Mouse (Mus musculus) megakaryocyte, embryonic 14.5 days (primary cell): ENCODE data around the gene Sh3rf1. TPM values are rescaled to one million over a fixed set of nuclear protein-coding genes. Genes with fewer than 3 reads are reported as not detected.

Experiments used
- H3K27me3 ChIP-seq: replicated peaks from 2 replicates; pipeline ENCODE3; 2012; ENCODE audit warnings: inconsistent platforms
- H3K36me3 ChIP-seq: replicated peaks from 2 replicates; pipeline ENCODE3; 2012; ENCODE audit warnings: low read length, inconsistent platforms, mixed read lengths
- H3K4me1 ChIP-seq: 2 replicates; pipeline ENCODE4 v1.6.1; 2012; ENCODE audit warnings: inconsistent platforms
- H3K4me3 ChIP-seq: replicated peaks from 2 replicates; pipeline ENCODE3; 2012; ENCODE audit warnings: moderate library complexity, mild to moderate bottlenecking, inconsistent platforms
- H3K9me3 ChIP-seq: 2 replicates; pipeline ENCODE4 v1.6.1; 2012; ENCODE audit warnings: inconsistent platforms
- FLI1 ChIP-seq: IDR thresholded peaks from 2 replicates; pipeline ENCODE4 v1.6.1; 2012; ENCODE audit warnings: low read length, inconsistent platforms, mixed read lengths
- GATA1 ChIP-seq: IDR thresholded peaks from 3 replicates; pipeline ENCODE4 v1.6.1; 2012; ENCODE audit warnings: mixed read lengths, low read length, inconsistent platforms, borderline replicate concordance
- polyA plus RNA-seq: library from polyadenylated mRNA; stranded (reverse); fragments of >175 nt; gene quantifications from 2 replicates; pipeline ENCODE4 v1.2.3, GENCODE M21; 2012; ENCODE audit warnings: low replicate concordance; ENCODE audit not compliant: insufficient read depth

Sh3rf1 gene
- polyA plus RNA-seq, 1 experiment, result 1.3 TPM

- H3K4me3 ChIP-seq, result no peak overlapping the region
- H3K4me1 ChIP-seq, result peaks cover 22% of the 10 kb centered on the region; the same call in 1 of the 2 replicates
- H3K36me3 ChIP-seq, result no peaks in the 10 kb centered on the region
- H3K9me3 ChIP-seq, result peaks cover 5% of the 10 kb centered on the region; the same call in 1 of the 2 replicates
- no peak for TF ChIP-seq FLI1
- TF ChIP-seq GATA1, result no peak
- no peaks in the 10 kb centered on the region for H3K27me3 ChIP-seq
Observed at GRCm38 (mm10) chr8:61270016-61270415, 46.3 kb downstream of the Sh3rf1 start.

GRCm38 (mm10) chr8:61270541-61270940, 46.9 kb downstream of the Sh3rf1 start:
- TF ChIP-seq GATA1 (no peak), FLI1 (no peak)
- Histone ChIP-seq H3K4me1 (peaks cover 19% of the 10 kb centered on the region; the same call in 1 of the 2 replicates), H3K9me3 (peaks cover 5% of the 10 kb centered on the region; the same call in 1 of the 2 replicates), H3K4me3 (no peak overlapping the region), H3K36me3 (no peaks in the 10 kb centered on the region), H3K27me3 (no peaks in the 10 kb centered on the region)

- TF ChIP-seq GATA1, result no peak
- TF ChIP-seq FLI1, result no peak
- H3K9me3 ChIP-seq, result peaks cover 5% of the 10 kb centered on the region; the same call in 1 of the 2 replicates
- no peaks in the 10 kb centered on the region for H3K36me3 ChIP-seq
- H3K27me3 ChIP-seq, result no peaks in the 10 kb centered on the region
- peaks cover 14% of the 10 kb centered on the region for H3K4me1 ChIP-seq
- H3K4me3 ChIP-seq, result no peak overlapping the region
Observed at GRCm38 (mm10) chr8:61270961-61271360, 47.3 kb downstream of the Sh3rf1 start.

GRCm38 (mm10) chr8:61272838-61273237, 49.2 kb downstream of the Sh3rf1 start:
- no peaks in the 10 kb centered on the region for H3K27me3 ChIP-seq
- H3K9me3 ChIP-seq, result peaks cover 5% of the 10 kb centered on the region; the same call in 1 of the 2 replicates
- H3K4me3 ChIP-seq, result no peak overlapping the region
- no peaks in the 10 kb centered on the region for H3K36me3 ChIP-seq
- peaks cover 24% of the 10 kb centered on the region for H3K4me1 ChIP-seq
- TF ChIP-seq FLI1 (no peak), GATA1 (no peak)

- Histone ChIP-seq H3K4me3 (no peak overlapping the region), H3K9me3 (peaks cover 5% of the 10 kb centered on the region), H3K27me3 (no peaks in the 10 kb centered on the region), H3K36me3 (no peaks in the 10 kb centered on the region), H3K4me1 (peaks cover 24% of the 10 kb centered on the region)
- TF ChIP-seq GATA1 (no peak), FLI1 (no peak)
Observed at GRCm38 (mm10) chr8:61273307-61274221, 49.9 kb downstream of the Sh3rf1 start.

- Histone ChIP-seq H3K36me3 (peaks cover 2% of the 10 kb centered on the region), H3K27me3 (no peaks in the 10 kb centered on the region), H3K9me3 (peaks cover 10% of the 10 kb centered on the region), H3K4me3 (no peak overlapping the region), H3K4me1 (peaks cover 24% of the 10 kb centered on the region)
- TF ChIP-seq FLI1 (no peak), GATA1 (no peak)
Observed at GRCm38 (mm10) chr8:61274602-61275462, 51.2 kb downstream of the Sh3rf1 start.

GRCm38 (mm10) chr8:61275463-61276356, 52.0 kb downstream of the Sh3rf1 start:
- H3K4me3 ChIP-seq, result no peak overlapping the region
- peaks cover 24% of the 10 kb centered on the region for H3K4me1 ChIP-seq
- TF ChIP-seq GATA1 (no peak), FLI1 (no peak)
- peaks cover 2% of the 10 kb centered on the region for H3K36me3 ChIP-seq
- no peaks in the 10 kb centered on the region for H3K27me3 ChIP-seq
- H3K9me3 ChIP-seq, result peaks cover 10% of the 10 kb centered on the region

- H3K4me1 ChIP-seq, result peaks cover 25% of the 10 kb centered on the region
Observed at GRCm38 (mm10) chr8:61276397-61276796, 52.7 kb downstream of the Sh3rf1 start.

GRCm38 (mm10) chr8:61279030-61279429, 55.4 kb downstream of the Sh3rf1 start:
- Histone ChIP-seq H3K4me3 (no peak overlapping the region), H3K9me3 (peaks cover 5% of the 10 kb centered on the region; the same call in 1 of the 2 replicates), H3K27me3 (no peaks in the 10 kb centered on the region), H3K4me1 (peaks cover 51% of the 10 kb centered on the region), H3K36me3 (peaks cover 2% of the 10 kb centered on the region)
- TF ChIP-seq GATA1, result no peak

More at GRCm38 (mm10) chr8:61276397-61276796, 52.7 kb downstream of the Sh3rf1 start:
- Histone ChIP-seq H3K9me3 (peaks cover 5% of the 10 kb centered on the region; the same call in 1 of the 2 replicates), H3K4me3 (no peak overlapping the region), H3K36me3 (peaks cover 2% of the 10 kb centered on the region), H3K27me3 (no peaks in the 10 kb centered on the region)
- no peak for TF ChIP-seq GATA1
- TF ChIP-seq FLI1, result no peak
